Mouse (Mus musculus): ENCODE measurements around the gene Dgcr8. TPM values are rescaled to one million over a fixed set of nuclear protein-coding genes. Genes with fewer than 3 reads are reported as not detected.

Dgcr8 gene
- 5.6 and 7.1 TPM in 2 replicates for polyA plus RNA-seq (2012)

DNA sequence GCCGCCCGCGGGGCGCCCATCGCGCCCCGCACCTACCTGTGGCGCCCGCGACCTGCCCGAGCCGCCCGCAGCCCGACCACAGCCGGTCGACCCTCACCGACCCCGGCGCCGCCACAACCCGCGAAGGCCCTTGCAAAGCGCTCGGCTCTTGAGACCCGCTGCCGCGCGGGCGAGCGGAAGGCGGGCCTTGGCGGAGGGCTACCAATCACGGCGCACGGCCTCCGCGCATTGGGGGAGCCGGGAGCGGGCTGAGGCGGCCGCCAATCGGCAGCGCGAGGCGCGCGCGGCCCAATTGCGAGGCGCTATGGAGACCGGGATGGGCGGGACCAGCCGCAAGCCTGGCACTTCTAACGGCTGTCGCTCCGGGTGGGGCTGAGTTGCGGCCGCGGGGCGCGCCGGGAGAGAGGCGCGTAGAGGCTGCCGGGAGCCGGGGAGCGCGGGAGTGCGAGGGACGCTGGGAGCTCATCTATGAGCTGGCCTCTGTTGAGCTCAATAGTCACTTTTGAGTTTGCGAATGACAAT is at the start of gene Dgcr8:
TSS of gene Dgcr8 (minus strand) at position 180 of the 522 bp plus-strand sequence.

DNA sequence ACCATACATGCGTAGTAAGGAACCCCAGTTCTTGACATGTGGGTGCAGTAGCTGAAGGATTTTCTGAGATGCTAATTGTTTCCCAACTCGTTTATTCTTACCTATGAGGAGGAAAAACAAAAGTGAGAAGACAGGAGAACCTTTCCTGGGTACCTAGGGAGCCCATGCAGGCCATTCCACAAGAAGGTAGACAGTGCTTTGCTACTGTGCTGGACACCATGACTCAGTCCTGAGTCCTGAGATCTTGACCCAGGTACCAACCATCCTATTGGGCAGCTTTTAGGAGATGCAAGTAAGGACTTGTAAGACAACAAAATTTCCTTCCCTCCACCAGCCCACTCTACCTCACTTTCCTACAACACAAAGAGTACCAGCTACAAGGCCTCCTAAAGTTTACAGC is 30.8 kb downstream of the Dgcr8 start, which contains the start of gene Gm49776:
TSS of gene Gm49776 (minus strand) at position 101 of the 400 bp plus-strand sequence.

DNA sequence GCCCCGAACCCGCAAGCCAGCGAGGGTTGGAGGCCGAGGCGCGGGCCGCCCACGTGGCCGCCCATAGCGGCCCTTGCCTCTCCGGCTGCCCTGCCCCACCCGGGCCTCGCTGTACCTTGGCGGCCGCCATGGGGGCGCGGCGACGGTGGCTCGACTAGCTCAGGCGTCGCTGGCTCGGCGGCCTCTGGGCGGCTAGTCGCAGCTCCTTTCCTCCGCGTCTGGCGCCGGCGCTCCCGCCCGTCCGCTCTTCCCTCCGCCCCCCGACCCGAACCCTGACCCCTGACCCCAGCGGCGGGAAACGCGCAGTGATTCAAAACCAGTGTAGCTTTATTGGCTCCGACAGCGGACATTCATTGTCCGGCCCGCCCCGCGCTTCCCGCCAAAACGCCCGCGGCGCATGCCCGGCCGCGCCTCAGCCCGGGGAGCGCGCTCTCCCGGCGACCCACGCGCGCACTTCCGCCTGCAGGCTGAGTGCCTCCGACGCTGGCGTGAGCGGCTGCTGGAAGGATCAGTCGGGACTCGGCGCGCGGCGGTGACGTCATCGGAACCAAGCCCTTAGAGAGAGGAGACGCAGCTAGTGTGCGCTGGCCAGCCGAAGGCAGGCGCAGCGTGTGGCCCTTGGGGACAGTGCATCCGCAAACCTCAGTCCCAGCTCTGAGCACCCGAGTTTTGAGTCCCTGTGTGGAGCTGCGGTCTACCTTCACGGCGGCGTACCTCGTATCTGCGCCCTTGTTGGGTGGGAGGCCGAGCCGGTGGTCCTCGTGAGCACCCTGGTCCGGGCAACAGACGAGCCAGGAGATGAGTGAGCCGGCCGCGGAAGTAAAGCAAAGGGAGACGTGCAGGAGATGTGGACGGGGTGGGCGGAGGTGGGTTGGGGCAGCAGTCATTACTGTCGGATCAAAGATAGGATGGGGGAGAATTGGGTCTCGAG is 40.3 kb downstream of the Dgcr8 start, which contains the start of the genes Trmt2a and Ranbp1:
TSS of gene Trmt2a (plus strand) at position 247 of the 931 bp plus-strand sequence.
TSS of gene Ranbp1 (minus strand) at position 300 of the 931 bp plus-strand sequence.

GRCm38 (mm10) chr16:18234671-18235388 is 54.2 kb downstream of the Dgcr8 start, which contains the start of gene Zdhhc8:
Gene Zdhhc8, minus strand, starts transcription at chr16:18235136.

DNA sequence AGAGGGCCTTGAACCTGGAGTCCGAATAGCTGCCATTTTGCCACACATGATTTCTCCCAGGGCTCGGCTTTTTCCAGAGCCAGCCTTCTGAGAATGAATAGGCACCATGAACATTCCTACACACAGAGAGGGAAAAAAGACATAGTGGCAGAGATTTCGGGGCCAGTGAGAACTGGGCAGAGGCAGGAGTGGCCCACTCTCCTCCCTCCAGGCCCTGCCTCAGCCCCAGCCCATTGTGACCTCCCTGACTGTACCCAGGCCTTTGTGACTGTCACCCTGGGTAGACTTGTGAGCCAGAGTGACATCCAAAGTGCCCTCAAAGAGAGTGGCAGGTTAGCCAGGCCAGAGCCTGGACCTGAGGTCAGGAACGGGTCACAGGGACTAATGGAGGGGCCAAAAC is 71.5 kb downstream of the Dgcr8 start, which contains the start of gene Ccdc188:
TSS of gene Ccdc188 (plus strand) at position 301 of the 400 bp plus-strand sequence.

Other genes with a start within 250 kb of the Dgcr8 start
- 17.2 and 21.6 TPM in 2 replicates for gene Dgcr6, start 236.4 kb downstream of the Dgcr8 start, polyA plus RNA-seq (2012)
- 32.2 and 38.4 TPM in 2 replicates for gene Prodh, start 199.0 kb downstream of the Dgcr8 start, polyA plus RNA-seq (2012)
- 17.9 and 20.1 TPM in 2 replicates for gene Rtn4r, start 161.6 kb downstream of the Dgcr8 start, polyA plus RNA-seq (2012)
- gene Ccdc188, start 71.4 kb downstream of the Dgcr8 start, polyA plus RNA-seq (2012): not detected in 2 replicates
- 98.1 and 106 TPM in 2 replicates for gene Zdhhc8, start 54.1 kb downstream of the Dgcr8 start, polyA plus RNA-seq (2012)
- 75.2 and 82.3 TPM in 2 replicates for gene Trmt2a, start 40.6 kb downstream of the Dgcr8 start, polyA plus RNA-seq (2012)
- 993 and 1,045 TPM in 2 replicates for gene Ranbp1, start 40.5 kb downstream of the Dgcr8 start, polyA plus RNA-seq (2012)
- not detected in 2 replicates for gene Gm49776, start 30.9 kb downstream of the Dgcr8 start, polyA plus RNA-seq (2012)
- 13.4 and 21.9 TPM in 2 replicates for gene Tango2, start 58.9 kb upstream of the Dgcr8 start, polyA plus RNA-seq (2012)
- 9.6 and 15.0 TPM in 2 replicates for gene Arvcf, start 58.9 kb upstream of the Dgcr8 start, polyA plus RNA-seq (2012)
- 16.9 and 21.2 TPM in 2 replicates for gene Txnrd2, start 137.1 kb upstream of the Dgcr8 start, polyA plus RNA-seq (2012)
- gene Comt, start 137.6 kb upstream of the Dgcr8 start, polyA plus RNA-seq (2012): 45.8 and 47.0 TPM in 2 replicates
- 9.5 and 11.6 TPM in 2 replicates for gene Gnb1l, start 209.5 kb upstream of the Dgcr8 start, polyA plus RNA-seq (2012)
- gene Rtl10, start 209.7 kb upstream of the Dgcr8 start, polyA plus RNA-seq (2012): 3.4 and 3.5 TPM in 2 replicates

Data from megakaryocyte-erythroid progenitor cell, adult 5 weeks (primary cell).